Mouse (Mus musculus): ENCODE measurements around the gene Clstn2. TPM values are rescaled to one million over a fixed set of nuclear protein-coding genes. Genes with fewer than 3 reads are reported as not detected.

Clstn2 gene
- total RNA-seq, 1 experiment from 2014 or later: not detected

DNA sequence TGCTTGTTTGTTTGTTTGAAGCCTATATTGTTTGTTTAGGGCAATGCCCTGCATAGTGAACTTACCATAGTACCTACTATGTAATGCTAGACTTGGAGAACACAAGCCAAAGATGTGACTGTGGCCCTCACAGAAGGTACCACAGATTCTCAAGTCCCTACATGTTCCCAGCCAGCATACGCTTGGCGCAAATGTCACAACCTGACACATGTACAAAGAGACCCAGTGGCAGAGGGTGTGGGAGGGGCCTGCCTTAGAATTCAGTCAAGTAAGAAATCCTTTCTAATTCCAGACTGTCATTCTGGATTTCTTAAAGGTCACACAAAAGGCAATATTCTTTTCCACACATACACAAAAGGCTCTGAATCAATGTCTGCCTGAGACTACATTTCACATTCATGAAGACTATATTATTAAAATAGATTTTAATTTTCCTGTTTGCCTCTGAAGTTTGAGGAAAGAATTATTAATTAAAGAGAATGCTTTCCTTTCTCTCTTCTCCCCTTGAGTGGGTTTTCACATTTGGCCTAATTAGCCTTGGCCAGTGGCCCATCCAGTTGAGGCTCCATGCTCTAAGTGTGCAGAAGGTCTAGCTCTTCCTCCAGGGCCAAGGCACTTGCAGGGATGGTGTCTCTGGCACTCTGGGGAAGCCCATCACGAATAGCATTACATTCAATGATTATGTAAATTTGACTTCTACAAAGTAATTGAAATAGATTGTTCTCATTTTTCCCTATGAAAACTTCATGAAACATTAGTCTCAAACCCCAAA is 305.1 kb downstream of the Clstn2 start:
- ATAC-seq (replicated peaks in 1 of 2; ENCODE audit: insufficient read depth in 1 of 2, low FRiP score in 2 of 2, low TSS enrichment in 1 of 2, low read depth in 1 of 2, poor library complexity in 2 of 2, severe bottlenecking in 2 of 2): no peak

DNA sequence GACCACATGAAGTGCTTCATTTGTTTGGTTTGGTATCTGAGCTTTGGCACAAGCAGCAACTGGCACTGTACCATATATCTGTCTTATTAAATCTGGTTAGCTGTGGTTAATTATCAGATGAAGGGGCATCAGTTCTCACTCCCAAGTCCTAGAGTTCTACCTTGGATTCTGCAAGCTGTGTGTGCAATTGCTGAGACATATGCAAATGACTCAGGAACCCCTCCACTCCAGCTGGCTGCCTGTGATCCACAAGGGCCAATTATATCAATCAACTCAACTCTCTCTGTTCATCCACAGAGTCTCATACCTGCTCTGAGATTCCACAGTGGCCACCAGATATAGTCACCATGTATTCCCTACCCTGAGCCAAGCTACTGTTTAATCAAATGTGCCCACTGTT is 315.3 kb downstream of the Clstn2 start:
- ATAC-seq (replicated peaks in 1 of 2; ENCODE audit: insufficient read depth in 1 of 2, low FRiP score in 2 of 2, low TSS enrichment in 1 of 2, low read depth in 1 of 2, poor library complexity in 2 of 2, severe bottlenecking in 2 of 2): no peak

GRCm38 (mm10) chr9:97717005-97717404 is 316.0 kb downstream of the Clstn2 start:
- ATAC-seq (replicated peaks in 1 of 2; ENCODE audit: insufficient read depth in 1 of 2, low FRiP score in 2 of 2, low TSS enrichment in 1 of 2, low read depth in 1 of 2, poor library complexity in 2 of 2, severe bottlenecking in 2 of 2): no peak

DNA sequence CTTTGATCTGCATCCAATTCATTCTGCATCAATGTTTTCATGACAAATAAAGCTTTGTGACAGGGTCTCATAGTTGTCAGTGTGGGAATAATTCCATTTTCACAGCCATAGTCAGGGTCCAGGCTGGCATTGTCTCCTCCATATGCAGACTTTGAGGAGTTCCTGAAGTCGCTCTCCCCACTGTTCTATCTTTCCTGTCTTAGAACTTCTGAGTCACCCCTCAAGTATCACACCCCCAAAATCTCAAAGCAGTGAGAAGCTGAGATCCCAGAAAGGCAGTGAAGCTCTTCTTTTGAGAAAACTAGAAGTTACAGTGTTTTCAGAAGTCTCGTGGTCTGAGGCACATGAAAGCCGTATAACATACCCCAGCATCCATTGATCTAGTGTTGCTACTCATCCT is 320.1 kb downstream of the Clstn2 start:
- ATAC-seq (replicated peaks in 1 of 2; ENCODE audit: insufficient read depth in 1 of 2, low FRiP score in 2 of 2, low TSS enrichment in 1 of 2, low read depth in 1 of 2, poor library complexity in 2 of 2, severe bottlenecking in 2 of 2): no peak

DNA sequence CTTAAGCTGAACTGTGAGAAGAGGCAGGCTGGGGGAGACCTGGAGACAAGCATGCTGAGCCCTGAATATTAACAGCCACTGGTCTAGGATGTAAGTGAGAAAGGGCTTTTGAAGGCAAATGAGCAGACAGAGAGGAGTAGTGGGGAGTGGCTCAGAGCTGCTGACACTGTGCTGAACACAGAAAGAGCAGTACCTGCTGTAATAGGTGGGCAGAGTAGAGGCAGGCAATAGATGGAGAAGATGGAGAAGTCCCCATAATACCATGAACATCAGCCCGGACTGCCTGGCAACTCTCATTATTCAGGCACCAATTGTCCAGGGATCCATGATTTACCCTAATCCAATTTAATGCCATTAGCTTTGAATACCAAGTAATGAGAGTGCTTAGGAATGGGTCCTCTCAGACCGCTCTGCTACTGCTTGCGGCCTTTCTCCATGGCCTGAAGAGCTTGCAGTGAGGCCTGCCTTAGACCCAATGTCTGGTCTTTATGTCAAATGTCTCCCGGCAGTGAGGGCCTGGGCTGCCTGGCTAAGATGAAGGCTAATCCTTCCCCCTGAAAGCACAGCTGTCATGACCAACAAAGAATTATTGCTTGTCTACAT is 329.0 kb downstream of the Clstn2 start:
- ATAC-seq (replicated peaks in 1 of 2; ENCODE audit: insufficient read depth in 1 of 2, low FRiP score in 2 of 2, low TSS enrichment in 1 of 2, low read depth in 1 of 2, poor library complexity in 2 of 2, severe bottlenecking in 2 of 2): no peak

GRCm38 (mm10) chr9:97702989-97703388 is 330.0 kb downstream of the Clstn2 start:
- no peak for ATAC-seq (replicated peaks in 1 of 2; ENCODE audit: insufficient read depth in 1 of 2, low FRiP score in 2 of 2, low TSS enrichment in 1 of 2, low read depth in 1 of 2, poor library complexity in 2 of 2, severe bottlenecking in 2 of 2)

DNA sequence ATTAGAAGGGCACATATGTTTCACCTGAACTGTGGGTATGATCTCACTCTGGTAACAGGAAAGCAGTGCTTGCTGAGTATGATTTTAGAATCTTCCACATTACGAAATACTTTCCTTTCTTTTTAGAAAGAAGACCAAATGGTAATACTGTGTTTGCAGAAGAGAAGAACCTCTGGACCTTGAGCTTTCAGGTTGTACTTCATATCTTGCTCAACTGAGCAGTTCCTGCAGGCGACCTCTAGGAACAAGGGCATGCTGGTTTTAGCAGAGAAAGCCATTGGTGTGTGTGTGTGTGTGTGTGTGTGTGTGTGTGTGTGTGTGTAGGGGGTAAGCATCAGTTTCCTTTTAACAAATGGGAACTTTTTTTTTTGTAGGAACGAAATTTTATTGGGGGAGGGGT is 333.0 kb downstream of the Clstn2 start:
- ATAC-seq (replicated peaks in 1 of 2; ENCODE audit: insufficient read depth in 1 of 2, low FRiP score in 2 of 2, low TSS enrichment in 1 of 2, low read depth in 1 of 2, poor library complexity in 2 of 2, severe bottlenecking in 2 of 2): no peak

DNA sequence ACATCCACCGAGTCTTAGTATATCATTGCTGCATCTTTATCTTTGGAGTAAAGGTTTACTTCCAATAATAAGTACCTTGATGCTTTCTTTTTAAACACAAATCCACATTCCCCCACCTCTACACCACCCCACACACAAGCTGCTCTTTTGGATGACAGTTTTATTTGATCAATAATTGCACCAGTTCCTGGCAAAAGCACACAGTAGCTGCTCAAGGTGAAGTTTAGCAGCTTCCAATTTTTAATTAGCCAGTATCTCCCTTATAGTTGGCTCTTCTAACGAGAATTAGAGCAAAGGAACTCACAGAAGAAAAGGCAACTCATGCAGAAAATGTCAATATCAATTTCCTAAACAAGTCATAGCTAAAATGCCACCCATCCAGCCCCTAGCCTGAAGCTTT is 334.0 kb downstream of the Clstn2 start:
- no peak for ATAC-seq (replicated peaks in 1 of 2; ENCODE audit: insufficient read depth in 1 of 2, low FRiP score in 2 of 2, low TSS enrichment in 1 of 2, low read depth in 1 of 2, poor library complexity in 2 of 2, severe bottlenecking in 2 of 2)

GRCm38 (mm10) chr9:97698071-97698470 is 334.9 kb downstream of the Clstn2 start:
- ATAC-seq (replicated peaks in 1 of 2; ENCODE audit: insufficient read depth in 1 of 2, low FRiP score in 2 of 2, low TSS enrichment in 1 of 2, low read depth in 1 of 2, poor library complexity in 2 of 2, severe bottlenecking in 2 of 2): no peak

DNA sequence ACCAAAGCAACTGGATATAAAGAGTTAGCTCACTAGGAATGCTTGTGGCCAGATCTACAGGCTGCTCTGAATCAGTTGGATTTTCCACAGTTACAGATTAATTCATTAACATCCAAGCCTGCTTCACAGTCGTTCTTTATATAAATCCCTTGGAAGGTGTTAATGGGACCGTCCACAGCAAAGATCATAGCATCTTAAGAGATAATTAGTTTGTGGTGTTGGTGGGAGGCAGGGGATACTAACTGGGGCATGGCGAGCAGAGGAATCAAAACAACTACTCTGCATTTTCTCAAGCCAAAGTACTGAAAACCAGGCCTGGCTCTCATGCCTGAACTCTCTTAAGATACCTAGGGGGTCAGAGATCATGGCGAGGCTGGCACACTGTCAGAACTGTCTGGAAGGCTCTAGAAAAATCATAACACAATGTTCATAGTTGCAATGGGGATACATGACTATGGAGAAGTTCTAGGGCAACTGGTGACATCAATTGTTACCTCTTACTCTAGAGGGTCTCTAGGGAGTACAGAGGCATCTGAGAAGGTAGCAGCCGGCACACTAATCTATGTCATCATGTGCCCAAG is 336.2 kb downstream of the Clstn2 start:
- no peak for ATAC-seq (replicated peaks in 1 of 2; ENCODE audit: insufficient read depth in 1 of 2, low FRiP score in 2 of 2, low TSS enrichment in 1 of 2, low read depth in 1 of 2, poor library complexity in 2 of 2, severe bottlenecking in 2 of 2)

DNA sequence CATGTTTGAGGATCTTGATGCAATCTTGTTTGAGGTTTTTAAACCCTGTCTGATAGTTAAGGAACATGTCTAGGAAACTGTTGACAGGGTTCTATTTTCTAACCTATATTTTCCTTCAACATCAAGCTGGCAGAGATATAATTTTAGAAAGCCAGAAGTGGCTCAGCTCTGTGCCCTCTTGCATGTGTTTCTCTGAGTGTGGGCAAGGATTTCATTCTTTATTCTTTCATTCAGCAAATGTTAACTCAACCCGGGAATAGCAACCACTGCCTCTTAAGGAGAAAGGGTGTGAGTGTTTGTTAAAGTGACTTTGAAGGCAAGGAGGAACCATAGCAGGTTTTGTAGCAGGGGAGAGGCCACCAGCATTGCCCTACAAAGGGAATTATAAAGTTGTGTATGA is 337.7 kb downstream of the Clstn2 start:
- ATAC-seq (replicated peaks in 1 of 2; ENCODE audit: insufficient read depth in 1 of 2, low FRiP score in 2 of 2, low TSS enrichment in 1 of 2, low read depth in 1 of 2, poor library complexity in 2 of 2, severe bottlenecking in 2 of 2): no peak

DNA sequence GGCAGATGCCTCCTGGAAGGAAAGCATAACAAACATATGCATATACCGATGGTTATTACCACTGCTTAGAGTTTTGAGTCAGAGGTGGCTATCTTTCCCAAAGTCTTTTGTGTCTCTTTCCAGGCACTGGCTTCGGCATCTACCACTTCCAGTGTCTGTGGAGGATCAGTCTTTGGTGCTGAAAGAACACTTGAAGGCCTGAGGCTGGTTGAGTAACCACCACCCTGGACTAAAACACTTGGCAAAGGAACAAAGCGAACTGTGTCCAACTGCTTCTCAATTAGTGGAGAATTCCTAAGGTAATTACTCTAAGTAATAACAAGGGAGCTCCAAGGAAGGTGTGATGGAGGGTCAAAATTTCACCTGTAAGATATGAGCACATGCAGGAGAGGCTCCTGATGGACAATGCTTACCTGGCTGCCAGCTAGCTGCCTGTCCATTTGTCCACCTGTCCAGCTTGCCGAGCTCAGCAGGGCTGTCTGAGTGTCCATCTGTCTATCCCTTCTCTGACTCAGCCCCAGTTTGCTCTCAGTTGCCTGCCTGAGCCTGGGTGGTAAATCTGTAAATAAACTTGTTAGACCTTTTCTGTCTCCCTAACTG is 346.1 kb downstream of the Clstn2 start:
- ATAC-seq (replicated peaks in 1 of 2; ENCODE audit: insufficient read depth in 1 of 2, low FRiP score in 2 of 2, low TSS enrichment in 1 of 2, low read depth in 1 of 2, poor library complexity in 2 of 2, severe bottlenecking in 2 of 2): no peak

DNA sequence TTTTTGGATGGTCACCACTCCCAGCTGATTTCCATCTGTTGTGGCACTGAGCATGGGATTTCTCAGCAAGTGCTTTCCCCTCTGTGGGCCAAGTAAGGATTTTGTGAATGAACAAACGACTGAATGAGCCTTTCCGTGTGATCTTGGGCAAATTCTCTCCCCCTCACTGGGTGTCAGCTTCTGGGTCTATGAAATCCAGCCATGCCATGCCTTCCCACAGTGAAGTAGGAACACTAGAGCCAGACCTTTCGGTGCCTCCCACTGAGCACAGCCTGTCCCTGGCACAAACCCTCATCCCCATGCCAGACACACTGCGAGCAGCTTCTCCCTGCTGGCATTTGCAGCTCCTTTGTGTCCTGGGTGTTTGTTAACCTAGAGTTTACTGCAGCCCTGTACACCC is 347.3 kb downstream of the Clstn2 start:
- no peak for ATAC-seq (replicated peaks in 1 of 2; ENCODE audit: insufficient read depth in 1 of 2, low FRiP score in 2 of 2, low TSS enrichment in 1 of 2, low read depth in 1 of 2, poor library complexity in 2 of 2, severe bottlenecking in 2 of 2)

DNA sequence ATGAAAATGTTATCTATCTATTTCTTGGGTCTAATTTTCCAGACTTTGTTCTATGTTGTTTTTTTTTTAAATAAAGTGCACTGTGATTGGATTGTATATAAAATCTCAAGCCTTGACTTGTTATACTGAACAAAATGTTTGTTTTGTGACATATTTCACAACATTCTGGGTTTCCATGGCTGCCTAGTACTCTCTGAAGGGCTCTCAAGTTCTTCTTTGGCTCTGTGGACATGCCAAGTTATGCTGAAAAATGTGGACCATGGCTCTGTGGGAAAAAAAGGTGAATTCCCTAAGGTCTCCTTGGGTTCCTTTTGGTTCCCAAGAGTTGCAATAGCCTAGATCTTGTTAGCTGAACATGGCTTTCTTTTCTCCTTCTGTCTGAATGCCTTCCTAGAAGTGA is 353.1 kb downstream of the Clstn2 start:
- ATAC-seq (replicated peaks in 1 of 2; ENCODE audit: insufficient read depth in 1 of 2, low FRiP score in 2 of 2, low TSS enrichment in 1 of 2, low read depth in 1 of 2, poor library complexity in 2 of 2, severe bottlenecking in 2 of 2): no peak

- no peak for ATAC-seq (replicated peaks in 1 of 2; ENCODE audit: insufficient read depth in 1 of 2, low FRiP score in 2 of 2, low TSS enrichment in 1 of 2, low read depth in 1 of 2, poor library complexity in 2 of 2, severe bottlenecking in 2 of 2)
Measured at GRCm38 (mm10) chr9:97679106-97679505, 353.9 kb downstream of the Clstn2 start.

DNA sequence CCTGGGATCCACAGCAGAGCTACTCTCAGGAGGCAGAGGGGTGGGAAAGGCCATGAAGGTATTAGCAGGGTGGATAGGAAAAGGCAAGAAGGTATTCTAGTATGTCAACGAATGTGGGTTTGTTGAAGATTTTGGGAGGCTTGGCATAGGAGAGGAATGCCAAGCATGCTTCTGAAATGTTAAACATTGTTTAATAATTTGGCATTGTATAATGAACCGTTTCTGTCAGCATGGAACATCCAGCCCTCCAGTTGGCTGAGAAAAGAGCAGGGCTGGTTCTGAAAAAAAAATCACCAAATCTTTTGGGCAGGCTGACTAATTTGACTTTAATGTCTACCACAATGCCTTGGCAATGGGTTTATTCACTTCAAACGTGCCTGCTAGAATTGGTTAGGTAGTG is 355.9 kb downstream of the Clstn2 start:
- no peak for ATAC-seq (replicated peaks in 1 of 2; ENCODE audit: insufficient read depth in 1 of 2, low FRiP score in 2 of 2, low TSS enrichment in 1 of 2, low read depth in 1 of 2, poor library complexity in 2 of 2, severe bottlenecking in 2 of 2)

GRCm38 (mm10) chr9:97672681-97673080 is 360.3 kb downstream of the Clstn2 start:
- no peak for ATAC-seq (replicated peaks in 1 of 2; ENCODE audit: insufficient read depth in 1 of 2, low FRiP score in 2 of 2, low TSS enrichment in 1 of 2, low read depth in 1 of 2, poor library complexity in 2 of 2, severe bottlenecking in 2 of 2)

GRCm38 (mm10) chr9:97672224-97672623 is 360.8 kb downstream of the Clstn2 start:
- ATAC-seq (replicated peaks in 1 of 2; ENCODE audit: insufficient read depth in 1 of 2, low FRiP score in 2 of 2, low TSS enrichment in 1 of 2, low read depth in 1 of 2, poor library complexity in 2 of 2, severe bottlenecking in 2 of 2): no peak
